Mouse (Mus musculus) brain, adult 2 months (tissue): ENCODE measurements around the gene Prpf6.
A peak's percentile ranks its signal among the peaks of the same experiment; 100 is the strongest.

Experiments
- DNase-seq: peaks from one replicate; pipeline ENCODE4 v3.0.0; 2011; ENCODE audit warnings: low read depth, low spot score

Gene Prpf6

DNA sequence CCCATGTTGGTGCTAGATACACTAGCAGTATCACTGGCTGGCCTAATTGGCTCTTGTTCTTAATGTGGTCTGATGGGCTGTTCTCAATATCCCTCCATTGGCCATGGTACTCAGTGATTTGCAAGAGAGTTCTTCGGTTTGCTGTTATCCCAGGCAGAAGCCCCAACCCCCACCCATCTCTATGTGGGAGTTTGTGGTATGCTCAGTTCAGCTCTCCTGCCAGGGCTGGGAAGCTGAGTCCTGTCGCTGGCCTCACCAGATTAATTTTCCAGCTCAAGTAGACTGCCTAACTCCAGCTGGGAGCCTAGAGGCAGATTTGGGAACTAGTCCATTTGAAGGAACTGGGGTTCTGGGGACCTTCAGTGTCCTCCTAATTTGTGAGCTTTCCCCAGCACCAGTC, 65.8 kb downstream of the Prpf6 start:
- no peak for DNase-seq

DNA sequence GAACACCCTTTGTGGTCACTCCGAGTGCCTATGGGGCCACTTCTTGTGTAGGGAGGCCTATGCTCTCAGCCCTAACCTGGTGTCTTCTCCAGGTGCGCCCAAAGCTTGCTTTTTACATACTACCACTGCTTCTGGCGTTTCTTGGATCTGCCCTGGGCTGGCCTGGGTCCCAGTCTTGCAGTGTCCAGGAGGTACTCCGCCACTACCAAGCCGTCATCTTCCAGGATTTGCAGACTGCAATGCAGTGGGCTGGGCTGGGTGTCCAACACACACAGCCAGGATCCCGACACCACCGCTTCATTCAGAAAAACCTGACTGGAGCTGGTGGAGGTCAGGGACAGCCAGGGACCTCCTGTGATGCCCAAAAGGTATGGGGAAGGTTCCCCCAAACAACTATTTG, 66.9 kb downstream of the Prpf6 start:
- DNase-seq, result no peak

DNA sequence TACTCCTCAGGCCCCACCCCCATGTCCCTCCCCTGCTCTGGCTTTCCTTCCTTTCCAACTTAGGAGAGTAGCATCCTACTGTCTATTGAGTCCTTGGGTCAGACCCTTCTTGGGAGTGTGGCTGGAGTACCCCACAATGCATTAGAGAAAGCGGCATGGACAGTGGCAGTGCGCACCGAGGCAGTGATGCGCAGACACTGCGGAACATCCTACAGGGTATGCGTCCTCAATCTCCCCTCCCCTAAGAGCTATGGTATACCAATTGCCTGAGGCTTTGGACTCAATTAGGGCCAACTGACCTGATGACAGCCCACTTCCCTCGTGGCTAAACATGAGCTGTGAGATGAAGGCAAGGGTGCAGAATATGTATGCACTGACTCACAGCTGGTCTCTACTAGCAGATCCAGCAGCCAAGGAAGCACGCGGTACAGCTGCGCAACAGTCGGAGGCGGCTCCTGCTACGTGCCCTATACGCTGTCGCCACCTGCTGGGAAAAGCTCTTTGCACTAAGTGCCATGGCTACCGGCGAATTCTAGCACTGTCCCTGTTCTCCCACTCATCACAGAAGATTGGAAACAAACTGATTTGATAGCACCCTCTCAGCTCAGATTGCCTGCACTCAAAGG, 67.4 kb downstream of the Prpf6 start:
- DNase-seq, result peak; percentile 85

DNA sequence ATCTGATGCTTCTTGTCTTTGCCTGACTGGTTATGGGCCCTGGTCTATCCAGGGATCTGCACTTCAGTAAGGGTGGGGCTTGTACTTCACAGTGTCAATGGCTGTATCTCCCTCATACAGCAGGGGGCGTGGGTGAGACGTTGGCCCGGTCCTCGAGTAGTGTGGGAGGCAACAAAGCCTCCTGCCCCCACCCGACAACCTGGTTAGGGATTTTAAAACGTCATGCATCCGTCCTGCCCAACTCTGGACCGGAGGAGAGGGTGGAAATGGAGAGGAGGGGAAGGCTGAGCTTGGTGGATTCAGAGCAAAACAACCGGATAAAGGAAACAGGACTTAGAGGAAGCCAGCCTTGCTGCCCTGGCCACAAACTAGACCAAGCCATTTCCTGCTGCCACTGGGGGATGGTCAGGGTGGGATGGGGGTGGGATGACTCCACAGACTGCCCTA, 68.0 kb downstream of the Prpf6 start:
- DNase-seq, result peak; percentile 87

DNA sequence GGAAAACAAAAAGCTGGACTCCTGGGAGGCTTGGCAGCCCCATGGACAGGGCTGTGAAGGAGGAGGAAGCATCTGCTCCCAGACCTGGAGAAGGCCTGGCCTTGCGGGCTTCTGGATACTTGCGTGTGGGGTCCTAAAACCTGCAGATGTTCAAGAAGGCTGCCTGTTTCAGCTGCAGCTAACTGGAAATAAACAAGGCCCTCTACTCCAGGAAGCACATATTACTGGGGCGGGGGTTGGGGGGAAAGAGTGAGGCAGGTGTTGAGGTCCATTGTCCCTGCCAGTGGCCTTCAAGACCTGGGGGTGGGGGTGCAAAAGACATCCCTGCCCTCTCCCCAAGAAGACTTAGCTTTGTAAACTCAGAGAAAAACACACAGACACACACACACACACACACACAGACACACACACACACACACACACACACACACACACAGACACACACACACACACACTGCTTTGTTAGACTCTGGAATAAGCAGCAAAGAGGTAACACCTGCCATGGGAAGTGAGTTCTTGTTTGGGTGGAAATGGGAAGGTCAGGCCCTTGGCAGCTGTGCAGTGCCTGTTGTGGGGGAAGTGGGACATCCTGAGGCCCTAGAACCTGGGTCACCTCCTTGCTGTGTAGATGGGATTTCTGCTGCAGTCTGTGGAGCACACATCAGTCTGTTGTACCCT, 71.1 kb downstream of the Prpf6 start:
- no peak for DNase-seq

DNA sequence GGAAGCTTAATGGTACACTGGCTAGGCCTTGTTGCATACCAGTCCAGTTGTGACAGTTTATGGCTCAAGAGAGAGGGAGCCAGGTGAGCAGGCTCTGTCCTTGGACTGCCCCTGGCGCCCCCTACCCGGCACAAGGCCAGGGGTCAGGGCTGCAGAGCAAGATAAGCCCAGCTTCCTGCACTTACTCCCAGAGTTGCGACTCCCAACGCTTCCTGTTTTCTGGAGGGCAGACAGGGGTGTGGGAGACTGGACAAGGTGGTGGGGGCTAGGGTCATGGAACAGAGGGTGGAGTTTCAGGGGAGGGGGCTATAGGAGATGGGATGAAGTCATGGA, 71.6 kb downstream of the Prpf6 start:
- no peak for DNase-seq

DNA sequence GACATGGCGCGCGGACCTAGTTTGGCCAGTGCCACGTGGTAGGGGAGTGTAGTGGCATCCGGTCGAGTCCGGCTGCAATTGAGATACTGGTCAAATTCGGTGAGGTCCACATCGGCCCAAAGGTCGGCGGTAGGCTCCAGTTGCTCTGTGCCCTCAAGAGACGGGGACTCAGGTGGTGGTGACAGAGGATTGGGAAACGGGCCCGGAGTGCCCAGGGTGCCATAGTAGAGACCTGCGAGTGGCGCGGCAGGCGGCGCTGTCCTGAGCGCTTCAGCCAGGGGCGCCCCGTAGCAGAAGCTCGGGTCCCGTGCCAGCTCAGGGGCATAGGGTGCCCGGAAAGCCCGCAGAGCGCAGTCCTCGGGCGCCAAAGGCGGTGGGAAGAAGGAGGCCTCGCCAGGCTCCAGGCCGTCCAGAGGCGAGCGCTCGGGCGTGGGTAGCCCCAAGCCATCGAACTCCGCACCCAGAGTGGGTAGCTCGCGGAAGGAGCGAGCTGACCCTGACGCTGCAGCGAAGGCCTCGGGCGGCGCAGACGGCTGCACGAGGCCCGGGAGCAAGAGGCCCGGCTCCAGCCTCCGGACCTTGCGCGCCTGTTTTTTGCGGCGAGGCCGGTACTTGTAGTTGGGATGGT, 78.7 kb downstream of the Prpf6 start:
- DNase-seq, result no peak

DNA sequence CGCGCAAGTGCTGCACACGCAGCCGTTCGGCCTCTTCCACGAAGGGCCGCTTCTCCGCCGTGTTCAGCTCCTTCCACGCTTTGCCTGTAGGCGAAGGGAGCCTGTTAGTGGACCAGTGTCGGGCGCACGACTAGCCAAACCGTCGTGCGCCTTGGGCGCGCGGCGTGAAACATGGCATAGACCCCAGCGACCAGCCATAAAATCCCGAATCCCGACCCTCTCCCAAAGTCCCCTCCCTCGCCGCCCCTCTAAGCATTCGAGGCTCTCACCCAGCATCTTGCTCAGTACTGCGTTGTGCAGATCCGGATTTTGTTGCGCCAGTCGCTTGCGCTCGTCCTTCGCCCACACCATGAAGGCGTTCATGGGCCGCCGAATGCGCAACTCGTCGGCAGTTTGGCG, 79.2 kb downstream of the Prpf6 start:
- peak; percentile 45 for DNase-seq

DNA sequence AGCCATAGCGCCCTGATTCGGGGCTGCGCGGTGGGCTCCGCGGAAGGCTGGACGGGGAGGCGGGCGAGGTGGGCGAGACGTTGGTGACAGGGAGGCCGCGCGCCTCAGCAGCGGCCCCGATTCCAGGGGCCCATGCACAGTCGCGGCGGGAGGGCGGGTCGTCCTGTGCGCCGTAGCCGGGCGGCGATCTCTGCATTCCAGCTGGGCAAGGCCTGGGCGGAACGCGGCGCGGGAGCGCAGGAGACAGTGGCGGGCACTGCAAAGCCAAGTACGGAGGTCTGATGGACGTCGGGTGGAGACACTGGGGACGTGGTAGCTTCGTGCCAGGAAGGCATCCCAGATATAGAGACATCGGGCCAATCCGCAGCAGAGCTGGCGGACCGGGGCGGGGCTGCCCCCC, 79.7 kb downstream of the Prpf6 start, which contains the start of gene Sox18:
Gene Sox18, minus strand, starts transcription at position 315 of the 400 bp plus-strand sequence.
- DNase-seq, result peak; percentile 53

DNA sequence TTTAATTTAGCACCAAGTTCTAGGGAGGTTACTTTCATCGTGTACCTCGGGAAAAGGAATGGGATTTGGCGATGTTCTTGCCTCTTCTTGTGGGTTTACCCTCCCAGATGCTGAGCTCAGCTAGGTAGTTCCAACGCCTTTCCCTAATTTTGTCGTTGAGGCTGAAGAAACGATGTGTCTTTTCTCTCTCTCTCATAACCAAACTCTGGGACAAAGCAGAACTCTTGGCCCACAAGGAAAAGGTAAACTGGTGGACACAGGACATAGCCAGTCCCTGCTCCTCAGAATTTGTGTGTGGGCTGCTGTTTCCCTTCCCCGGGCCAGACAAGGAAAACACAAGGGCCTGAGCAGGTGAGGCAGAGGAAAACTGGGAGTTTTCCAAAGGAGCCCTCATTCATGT, 80.3 kb downstream of the Prpf6 start:
- no peak for DNase-seq

DNA sequence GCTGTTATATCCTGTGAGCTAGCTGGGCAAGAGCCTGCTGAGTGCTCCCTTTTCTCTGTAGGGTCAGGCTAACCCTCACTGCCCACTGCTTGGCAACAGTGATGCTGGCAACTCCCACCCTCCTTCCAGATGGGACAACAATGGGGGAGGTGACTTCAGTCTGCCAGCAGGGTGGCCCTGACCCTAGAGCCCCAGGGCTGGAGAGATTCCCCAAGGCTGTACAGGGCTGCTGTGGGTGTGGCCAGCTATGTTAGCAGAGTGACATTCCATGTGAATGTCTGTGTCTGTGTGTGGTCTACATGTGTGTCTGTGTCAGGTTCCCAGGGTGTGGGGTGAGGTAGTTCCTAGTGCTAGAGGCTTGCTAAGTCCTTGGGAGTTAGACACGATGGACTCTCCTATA, 81.8 kb downstream of the Prpf6 start:
- DNase-seq, result no peak

DNA sequence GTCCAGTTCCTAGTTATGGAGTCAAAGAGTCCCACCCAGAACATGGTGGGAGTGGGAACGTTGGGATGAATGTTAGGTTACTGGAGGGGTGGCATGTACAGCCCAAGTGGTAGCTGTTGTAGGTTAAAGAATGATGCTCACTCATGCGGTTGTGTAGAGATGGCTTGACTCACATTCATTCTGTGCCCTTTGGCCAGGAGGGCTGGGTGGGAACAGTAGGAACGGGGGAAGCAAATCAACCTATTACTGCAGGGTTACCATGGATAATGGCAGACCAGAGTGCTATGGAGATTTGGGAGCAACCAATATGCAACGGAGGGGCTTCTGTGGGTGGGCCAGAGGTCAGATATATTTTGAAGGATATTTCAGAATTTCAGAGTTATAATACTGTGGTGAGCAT, 83.3 kb downstream of the Prpf6 start:
- DNase-seq, result no peak

DNA sequence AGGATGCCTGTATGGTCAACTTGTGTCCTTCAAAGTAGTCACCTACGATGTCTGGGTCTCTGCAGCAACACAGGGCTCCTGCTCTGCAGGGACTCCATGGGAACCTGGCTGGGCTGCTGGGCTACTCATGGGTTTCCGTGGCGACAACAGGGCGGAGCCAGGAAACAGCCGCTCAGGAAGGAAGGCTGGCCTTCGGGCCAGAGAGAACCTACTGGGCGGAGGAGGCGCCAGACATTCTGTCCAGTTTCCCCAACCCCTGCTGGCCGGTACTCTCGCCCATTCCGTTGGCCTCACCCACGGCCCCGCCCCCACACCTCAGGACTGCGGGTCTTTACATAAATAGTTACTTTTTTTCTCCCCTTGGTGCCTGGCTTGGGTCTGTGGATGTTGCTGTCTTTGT, 83.8 kb downstream of the Prpf6 start:
- DNase-seq, result peak; percentile 60

DNA sequence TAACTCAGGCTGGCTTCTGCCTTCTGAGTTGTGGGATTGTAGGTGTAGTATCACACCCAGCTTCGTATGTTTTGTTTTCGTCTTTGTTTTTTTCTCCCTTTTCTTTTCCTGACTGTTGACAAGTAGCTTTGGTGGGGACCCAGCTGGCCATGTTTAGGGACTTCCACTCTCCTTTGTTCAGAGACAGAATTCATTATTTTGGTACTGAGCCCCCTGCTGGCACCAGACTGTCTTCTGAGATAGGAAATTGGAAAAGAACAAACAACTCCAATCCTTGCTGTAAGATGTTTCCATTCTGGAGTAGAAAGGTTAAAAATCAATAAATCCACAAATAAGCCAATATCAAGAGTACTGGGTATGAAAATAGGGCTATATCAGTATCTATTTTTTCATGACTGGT, 84.8 kb downstream of the Prpf6 start:
- DNase-seq, result no peak

DNA sequence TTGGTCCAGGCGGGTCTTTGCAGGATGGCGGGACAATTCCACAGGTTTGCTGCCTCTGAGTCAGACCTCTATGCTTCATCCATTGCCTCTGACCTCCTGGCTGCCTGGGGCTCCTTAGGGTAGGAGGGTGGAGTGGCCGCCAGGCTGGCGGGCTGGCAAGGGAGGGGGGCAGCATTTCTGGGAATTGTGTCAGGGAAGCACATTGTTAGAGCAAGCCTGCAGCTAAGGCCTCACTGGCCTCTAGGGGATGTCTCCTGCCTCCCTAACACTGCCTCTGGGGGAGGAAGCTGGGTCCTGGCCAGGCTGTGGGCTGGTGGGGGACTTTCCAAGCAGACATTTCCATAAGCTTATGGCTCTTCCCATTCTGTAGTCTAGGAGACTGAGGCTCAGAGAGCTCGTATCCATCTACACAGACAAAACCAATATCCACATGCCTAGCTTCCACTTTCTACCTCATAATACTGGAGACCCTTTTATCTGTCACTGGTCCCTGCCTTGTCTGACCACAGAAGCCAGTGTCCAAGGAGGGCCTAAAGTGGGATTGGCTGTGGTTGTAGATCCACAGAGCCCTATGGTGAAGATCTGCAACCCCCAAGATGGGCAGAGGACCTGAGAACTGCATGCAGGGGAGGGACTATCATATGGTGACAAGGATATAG, 85.6 kb downstream of the Prpf6 start:
- DNase-seq, result peak; percentile 44

DNA sequence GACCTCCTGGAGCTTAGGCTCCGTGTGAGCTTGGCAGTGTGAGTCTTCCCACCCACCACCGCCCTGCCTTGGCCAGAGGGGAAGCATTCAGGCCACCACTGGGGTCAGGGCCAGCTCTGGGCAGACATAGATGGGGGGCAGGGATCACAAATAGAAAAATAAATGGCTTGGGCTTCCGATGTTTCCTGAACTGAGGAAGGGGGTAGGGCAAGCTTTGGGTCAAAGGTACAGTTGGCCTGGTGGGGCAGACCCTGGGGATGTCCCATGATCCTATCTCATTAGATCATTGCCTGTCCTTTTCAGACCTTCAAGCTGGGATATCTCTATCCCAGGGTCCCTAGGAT, 86.1 kb downstream of the Prpf6 start:
- no peak for DNase-seq

DNA sequence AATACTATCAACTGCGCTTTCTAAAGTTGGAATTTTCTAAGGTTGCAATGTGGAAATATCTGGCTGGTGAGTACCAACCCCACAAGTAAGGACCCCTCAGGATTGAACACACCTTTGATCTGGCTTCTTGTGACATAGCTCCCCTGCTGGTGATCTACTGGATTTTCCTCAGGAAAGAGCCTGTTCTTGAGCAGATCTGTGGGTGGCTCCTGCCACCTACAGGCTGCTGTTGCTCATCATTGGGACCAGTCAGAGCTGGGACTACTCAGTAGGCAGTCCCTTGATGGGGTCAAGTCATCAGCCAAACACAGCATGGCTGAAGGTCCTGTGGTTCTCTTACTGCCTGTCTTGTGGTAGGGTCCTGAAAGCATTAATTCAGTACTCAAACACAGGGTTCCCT, 87.1 kb downstream of the Prpf6 start:
- peak; percentile 95 for DNase-seq

DNA sequence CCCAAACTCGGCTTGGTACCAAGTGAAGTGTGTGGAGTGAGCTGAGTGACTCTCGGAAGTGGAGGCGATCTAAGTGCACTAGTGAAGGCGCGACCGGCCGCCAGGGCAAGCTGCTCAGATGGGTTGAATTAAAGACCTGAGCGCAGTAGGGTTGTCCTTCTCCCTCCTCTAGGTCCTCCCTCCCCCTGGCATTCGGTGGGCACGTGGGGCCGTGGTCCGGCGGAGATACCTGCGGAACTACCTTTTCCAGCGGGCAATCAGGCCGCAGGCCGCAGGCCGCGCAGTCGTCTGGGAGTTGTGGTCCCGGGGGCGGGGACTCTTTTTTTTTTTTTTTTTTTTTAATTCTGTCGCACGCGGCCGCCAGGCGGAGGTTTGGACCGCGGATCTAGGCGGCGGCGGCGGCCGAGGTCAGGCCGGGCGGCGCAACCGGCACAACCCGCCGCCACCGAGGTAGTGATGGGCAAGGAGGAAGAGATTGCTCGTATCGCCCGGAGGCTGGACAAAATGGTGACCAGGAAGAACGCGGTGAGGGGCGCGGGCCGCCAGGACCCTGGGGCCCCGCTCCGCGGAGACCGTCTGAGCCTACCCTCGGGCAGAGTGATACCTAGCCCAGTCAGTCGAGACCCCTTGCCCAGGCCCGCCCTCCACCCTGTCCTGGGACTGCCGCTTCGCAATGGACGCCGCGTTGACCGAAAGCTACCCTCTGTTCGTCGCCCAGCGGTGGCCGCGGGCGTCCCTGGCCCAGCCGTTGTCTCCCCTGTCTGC, 88.5 kb downstream of the Prpf6 start, which contains the start of gene Tcea2:
Gene Tcea2, plus strand, starts transcription at position 360 of the 765 bp plus-strand sequence.
- peak; percentile 92 for DNase-seq

DNA sequence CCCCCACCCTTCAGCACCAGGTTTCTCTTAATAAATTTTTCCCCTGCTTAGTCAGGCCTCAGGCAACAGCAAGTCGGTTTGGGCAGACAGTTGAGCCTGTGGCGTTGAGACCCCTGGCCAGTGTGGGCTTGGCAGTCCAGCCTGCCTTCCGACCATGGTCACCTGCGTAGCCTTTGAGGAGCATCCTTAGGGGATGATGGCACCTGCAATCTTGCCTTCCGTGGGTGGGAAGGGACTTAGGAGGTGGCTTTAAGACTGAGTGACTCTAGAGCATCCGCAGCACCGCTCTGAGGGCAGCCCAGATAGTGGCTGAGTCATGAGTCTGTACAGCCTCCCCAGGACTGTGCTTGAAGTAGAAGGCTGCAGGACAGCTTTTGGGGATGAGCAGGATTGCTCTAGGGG, 89.0 kb downstream of the Prpf6 start:
- DNase-seq, result peak; percentile 81

DNA sequence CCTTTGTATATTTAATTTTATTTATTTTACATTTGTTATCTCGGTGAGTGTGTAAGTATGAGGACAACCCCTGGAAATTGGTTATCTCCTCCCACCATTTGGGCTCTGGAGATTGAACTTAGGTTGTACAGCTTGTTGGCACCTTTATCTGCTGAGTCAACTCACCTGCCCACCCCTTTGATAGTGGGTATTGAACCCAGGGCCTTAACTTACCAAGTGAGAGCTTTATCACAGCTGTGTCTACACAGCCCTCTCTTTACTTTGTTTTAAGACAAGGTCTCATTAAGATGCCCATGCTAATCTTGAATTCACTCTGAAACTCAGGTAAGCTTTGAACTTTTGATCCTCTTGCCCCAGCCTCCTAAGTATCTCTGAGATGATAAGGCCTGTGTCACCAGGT, 90.3 kb downstream of the Prpf6 start:
- DNase-seq, result no peak

DNA sequence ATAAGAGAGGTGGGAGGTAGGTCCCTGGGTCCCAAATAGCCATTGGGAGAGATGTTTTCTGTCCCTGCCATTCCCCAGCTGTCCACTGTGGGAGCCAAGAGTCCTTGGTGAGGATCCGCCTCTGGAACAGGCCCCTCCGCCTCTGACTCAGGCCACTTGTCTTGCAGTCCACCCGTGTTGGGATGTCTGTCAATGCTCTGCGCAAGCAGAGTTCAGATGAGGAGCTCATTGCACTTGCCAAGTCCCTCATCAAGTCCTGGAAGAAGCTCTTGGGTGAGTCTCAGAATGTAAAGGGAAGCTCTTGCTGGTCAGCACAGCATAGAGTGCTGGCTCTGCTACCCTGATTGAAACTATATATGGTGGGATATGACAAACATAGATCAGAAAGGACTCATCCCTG, 91.7 kb downstream of the Prpf6 start:
- DNase-seq, result no peak

DNA sequence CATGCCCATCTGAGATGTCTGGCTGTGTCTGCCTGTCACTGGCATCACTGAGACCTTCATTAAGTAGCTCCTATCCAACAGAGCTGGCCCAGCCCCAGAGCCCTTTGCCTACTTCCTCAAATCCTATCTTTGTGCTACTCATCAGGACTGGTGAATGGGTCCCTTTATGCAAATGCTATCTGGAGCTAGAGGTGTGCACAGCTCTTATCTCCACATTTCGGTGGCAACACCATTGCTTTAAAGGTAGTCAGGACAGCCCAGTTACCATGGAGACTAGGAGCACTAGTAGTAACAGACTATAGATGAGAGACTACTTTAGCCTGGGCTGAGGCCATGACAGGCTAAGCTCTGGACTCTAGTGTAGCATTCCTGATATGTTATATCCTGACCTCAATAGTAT, 93.0 kb downstream of the Prpf6 start:
- DNase-seq, result no peak
